Mouse (Mus musculus): ENCODE results near the gene Odf2. TPM values are rescaled to one million over a fixed set of nuclear protein-coding genes. Genes with fewer than 3 reads are reported as not detected.

The Odf2 gene
- polyA plus RNA-seq, 1 experiment, result 257 TPM

GRCm38 (mm10) chr2:29858748-29859473 is 30.1 kb upstream of the Odf2 start:
- H3K27ac ChIP-seq (ENCODE audit: insufficient read depth, low read length), result no peak overlapping the region
- no peak overlapping the region for H3K9ac ChIP-seq (ENCODE audit: low read depth, poor library complexity, severe bottlenecking)
- no peaks in the 10 kb centered on the region for H3K9me3 ChIP-seq (replicated peaks; ENCODE audit: control insufficient read depth, insufficient read depth, low read length, poor library complexity, severe bottlenecking)
- TF ChIP-seq EP300 (IDR thresholded peaks at IDR 0.05; ENCODE audit: insufficient read depth, low read depth, low read length), result no peak
- TF ChIP-seq POLR2A (IDR thresholded peaks at IDR 0.05; ENCODE audit: insufficient read depth, low read length), result no peak
- TF ChIP-seq CTCF (IDR thresholded peaks at IDR 0.05; ENCODE audit: low read depth, low read length), result peak; percentile 90
- H3K36me3 ChIP-seq (ENCODE audit: control insufficient read depth, insufficient read depth, low read length, poor library complexity, severe bottlenecking), result no peaks in the 10 kb centered on the region
- no peak overlapping the region for H3K4me3 ChIP-seq (ENCODE audit: low read depth, low read length)
- no peaks in the 10 kb centered on the region for H3K27me3 ChIP-seq (ENCODE audit: control insufficient read depth, insufficient read depth, low read length, poor library complexity, severe bottlenecking)
- H3K4me1 ChIP-seq (ENCODE audit: control insufficient read depth, insufficient read depth, low read length), result no peaks in the 10 kb centered on the region

- H3K27ac ChIP-seq (ENCODE audit: insufficient read depth, low read length), result no peak overlapping the region
- H3K36me3 ChIP-seq (ENCODE audit: control insufficient read depth, insufficient read depth, low read length, poor library complexity, severe bottlenecking), result no peaks in the 10 kb centered on the region
- TF ChIP-seq EP300 (IDR thresholded peaks at IDR 0.05; ENCODE audit: insufficient read depth, low read depth, low read length) (no peak), CTCF (IDR thresholded peaks at IDR 0.05; ENCODE audit: low read depth, low read length) (no peak), POLR2A (IDR thresholded peaks at IDR 0.05; ENCODE audit: insufficient read depth, low read length) (no peak)
- no peak overlapping the region for H3K9ac ChIP-seq (ENCODE audit: low read depth, poor library complexity, severe bottlenecking)
- no peak overlapping the region for H3K4me3 ChIP-seq (ENCODE audit: low read depth, low read length)
- no peaks in the 10 kb centered on the region for H3K27me3 ChIP-seq (ENCODE audit: control insufficient read depth, insufficient read depth, low read length, poor library complexity, severe bottlenecking)
- no peaks in the 10 kb centered on the region for H3K9me3 ChIP-seq (replicated peaks; ENCODE audit: control insufficient read depth, insufficient read depth, low read length, poor library complexity, severe bottlenecking)
- no peaks in the 10 kb centered on the region for H3K4me1 ChIP-seq (ENCODE audit: control insufficient read depth, insufficient read depth, low read length)
Measured at GRCm38 (mm10) chr2:29865125-29865524, 23.9 kb upstream of the Odf2 start.

GRCm38 (mm10) chr2:29868949-29869645 is 19.9 kb upstream of the Odf2 start, which contains the start of gene Cercam:
Gene Cercam (plus strand): TSS chr2:29869164.
- Histone ChIP-seq H3K36me3 (ENCODE audit: control insufficient read depth, insufficient read depth, low read length, poor library complexity, severe bottlenecking) (no peaks in the 10 kb centered on the region), H3K9me3 (replicated peaks; ENCODE audit: control insufficient read depth, insufficient read depth, low read length, poor library complexity, severe bottlenecking) (no peaks in the 10 kb centered on the region), H3K27ac (ENCODE audit: insufficient read depth, low read length) (no peak within 1 kb of the TSS), H3K9ac (ENCODE audit: low read depth, poor library complexity, severe bottlenecking) (peak within 1 kb of the TSS; percentile 69), H3K27me3 (ENCODE audit: control insufficient read depth, insufficient read depth, low read length, poor library complexity, severe bottlenecking) (no peaks in the 10 kb centered on the region), H3K4me1 (ENCODE audit: control insufficient read depth, insufficient read depth, low read length) (peaks cover 2% of the 10 kb centered on the region), H3K4me3 (ENCODE audit: low read depth, low read length) (peak within 1 kb of the TSS; percentile 87)
- no peak for TF ChIP-seq POLR2A (IDR thresholded peaks at IDR 0.05; ENCODE audit: insufficient read depth, low read length)
- peak; percentile 87 for TF ChIP-seq CTCF (IDR thresholded peaks at IDR 0.05; ENCODE audit: low read depth, low read length)
- no peak for TF ChIP-seq EP300 (IDR thresholded peaks at IDR 0.05; ENCODE audit: insufficient read depth, low read depth, low read length)

- H3K36me3 ChIP-seq (ENCODE audit: control insufficient read depth, insufficient read depth, low read length, poor library complexity, severe bottlenecking), result no peaks in the 10 kb centered on the region
- H3K4me1 ChIP-seq (ENCODE audit: control insufficient read depth, insufficient read depth, low read length), result peaks cover 2% of the 10 kb centered on the region
- no peak overlapping the region for H3K27ac ChIP-seq (ENCODE audit: insufficient read depth, low read length)
- peak overlapping the region; percentile 69 for H3K9ac ChIP-seq (ENCODE audit: low read depth, poor library complexity, severe bottlenecking)
- H3K9me3 ChIP-seq (replicated peaks; ENCODE audit: control insufficient read depth, insufficient read depth, low read length, poor library complexity, severe bottlenecking), result no peaks in the 10 kb centered on the region
- no peak for TF ChIP-seq CTCF (IDR thresholded peaks at IDR 0.05; ENCODE audit: low read depth, low read length)
- no peak for TF ChIP-seq POLR2A (IDR thresholded peaks at IDR 0.05; ENCODE audit: insufficient read depth, low read length)
- TF ChIP-seq EP300 (IDR thresholded peaks at IDR 0.05; ENCODE audit: insufficient read depth, low read depth, low read length), result no peak
- peak overlapping the region; percentile 87 for H3K4me3 ChIP-seq (ENCODE audit: low read depth, low read length)
- H3K27me3 ChIP-seq (ENCODE audit: control insufficient read depth, insufficient read depth, low read length, poor library complexity, severe bottlenecking), result no peaks in the 10 kb centered on the region
Measured at GRCm38 (mm10) chr2:29869646-29870451, 19.2 kb upstream of the Odf2 start.

- Histone ChIP-seq H3K27ac (ENCODE audit: insufficient read depth, low read length) (no peak overlapping the region), H3K9ac (ENCODE audit: low read depth, poor library complexity, severe bottlenecking) (no peak overlapping the region), H3K4me3 (ENCODE audit: low read depth, low read length) (no peak overlapping the region), H3K9me3 (replicated peaks; ENCODE audit: control insufficient read depth, insufficient read depth, low read length, poor library complexity, severe bottlenecking) (no peaks in the 10 kb centered on the region), H3K4me1 (ENCODE audit: control insufficient read depth, insufficient read depth, low read length) (peaks cover 2% of the 10 kb centered on the region), H3K27me3 (ENCODE audit: control insufficient read depth, insufficient read depth, low read length, poor library complexity, severe bottlenecking) (no peaks in the 10 kb centered on the region), H3K36me3 (ENCODE audit: control insufficient read depth, insufficient read depth, low read length, poor library complexity, severe bottlenecking) (no peaks in the 10 kb centered on the region)
- TF ChIP-seq EP300 (IDR thresholded peaks at IDR 0.05; ENCODE audit: insufficient read depth, low read depth, low read length) (no peak), POLR2A (IDR thresholded peaks at IDR 0.05; ENCODE audit: insufficient read depth, low read length) (no peak), CTCF (IDR thresholded peaks at IDR 0.05; ENCODE audit: low read depth, low read length) (no peak)
Measured at GRCm38 (mm10) chr2:29872581-29873295, 16.3 kb upstream of the Odf2 start.

Data from ES-Bruce4 (cell line).